Mouse (Mus musculus) stomach, embryonic 14.5 days (tissue): Measurements from ENCODE around the gene Afmid. TPM values are rescaled to one million over a fixed set of nuclear protein-coding genes. Genes with fewer than 3 reads are reported as not detected.
A peak's percentile ranks its signal among the peaks of the same experiment; 100 is the strongest.

Experiments used
- ATAC-seq: fragments of 200-750 bp; cut with Nextera tagmentation; 2 replicates; pipeline ENCODE4 v1.8.0; 2017; ENCODE audit warnings: low read depth, moderate TSS enrichment; ENCODE audit not compliant: insufficient number of reproducible peaks, insufficient read depth, low FRiP score
- H3K27ac ChIP-seq: fragments of 300-500 bp; sonication (generic); 2 replicates; pipeline ENCODE4 v1.5.1; 2014; ENCODE audit warnings: mild to moderate bottlenecking, low read length, moderate library complexity, mixed read lengths
- H3K27me3 ChIP-seq: fragments of 300-500 bp; sonication (generic); 2 replicates; pipeline ENCODE4 v1.6.1; 2014; ENCODE audit warnings: low read length, control low read depth, mixed read lengths; ENCODE audit not compliant: control insufficient read depth, insufficient read depth
- H3K36me3 ChIP-seq: fragments of 300-500 bp; sonication (generic); 2 replicates; pipeline ENCODE4 v1.6.1; 2014; ENCODE audit warnings: mild to moderate bottlenecking, control low read depth, low read length, moderate library complexity, mixed read lengths; ENCODE audit not compliant: control insufficient read depth, insufficient read depth
- H3K4me1 ChIP-seq: fragments of 300-500 bp; sonication (generic); 2 replicates; pipeline ENCODE4 v1.6.1; 2014; ENCODE audit warnings: low read length, control low read depth, mixed read lengths; ENCODE audit not compliant: control insufficient read depth, insufficient read depth
- H3K4me2 ChIP-seq: fragments of 300-500 bp; sonication (generic); replicated peaks from 2 replicates; pipeline ENCODE4 v1.6.1; 2014; ENCODE audit warnings: low read depth, low read length, control low read depth
- H3K4me3 ChIP-seq: fragments of 300-500 bp; sonication (generic); 2 replicates; pipeline ENCODE4 v1.5.1; 2014; ENCODE audit warnings: low read depth, low read length, control low read depth
- H3K9ac ChIP-seq: fragments of 300-500 bp; sonication (generic); replicated peaks from 2 replicates; pipeline ENCODE4 v1.6.1; 2014; ENCODE audit warnings: low read depth, mild to moderate bottlenecking, control low read depth, low read length, moderate library complexity, mixed read lengths
- H3K9me3 ChIP-seq: fragments of 300-500 bp; sonication (generic); 2 replicates; pipeline ENCODE4 v1.6.1; 2016; ENCODE audit warnings: low read depth, low read length, control low read depth; ENCODE audit not compliant: control insufficient read depth
- WGBS: fragments of 180-500 bp; shearing (Covaris S2); extraction: QIAGEN DNeasy Blood & Tissue Kit; methylation state at CpG from one replicate; pipeline ENCODE4 v1.1.7; 2014; 5-methylcytosine and 5-hydroxymethylcytosine counted together
- polyA plus RNA-seq: library from polyadenylated mRNA; unstranded; fragments of >200 nt; fragmentation: Nextera tagmentation; extraction: Ambion mirVana; gene quantifications from 2 replicates; pipeline ENCODE4 v1.2.1, GENCODE M21; 2014

Gene Afmid
- polyA plus RNA-seq, 1 experiment from 2014 or later, result 6.4 TPM

DNA sequence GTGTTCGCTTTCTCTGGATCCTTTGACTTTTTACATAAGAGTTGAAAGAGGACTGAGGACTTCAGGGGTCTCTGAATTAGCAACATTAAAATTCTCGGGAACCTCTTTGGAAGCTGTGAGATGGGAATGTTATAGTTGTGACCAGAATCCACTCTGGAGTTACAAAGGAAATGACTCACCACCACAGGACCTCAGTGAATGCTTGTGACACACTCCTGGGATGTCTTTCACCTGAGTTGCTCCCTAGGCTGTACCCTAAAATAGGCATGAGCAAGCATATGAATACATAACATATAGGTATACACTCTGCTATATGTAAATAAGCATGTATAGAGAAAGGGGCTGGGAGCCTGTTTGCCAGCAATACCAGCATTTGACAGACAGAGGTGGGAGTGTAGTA, 17.7 kb downstream of the Afmid start:
- Histone ChIP-seq H3K9ac (no peak overlapping the region), H3K36me3 (no peaks in the 10 kb centered on the region), H3K4me3 (no peak overlapping the region), H3K9me3 (no peaks in the 10 kb centered on the region), H3K4me2 (no peak overlapping the region), H3K27ac (no peak overlapping the region), H3K27me3 (no peaks in the 10 kb centered on the region), H3K4me1 (peaks cover 6% of the 10 kb centered on the region)
- no peak for ATAC-seq
- 84% methylated on average over 2 of the region's 2 CpGs for WGBS

DNA sequence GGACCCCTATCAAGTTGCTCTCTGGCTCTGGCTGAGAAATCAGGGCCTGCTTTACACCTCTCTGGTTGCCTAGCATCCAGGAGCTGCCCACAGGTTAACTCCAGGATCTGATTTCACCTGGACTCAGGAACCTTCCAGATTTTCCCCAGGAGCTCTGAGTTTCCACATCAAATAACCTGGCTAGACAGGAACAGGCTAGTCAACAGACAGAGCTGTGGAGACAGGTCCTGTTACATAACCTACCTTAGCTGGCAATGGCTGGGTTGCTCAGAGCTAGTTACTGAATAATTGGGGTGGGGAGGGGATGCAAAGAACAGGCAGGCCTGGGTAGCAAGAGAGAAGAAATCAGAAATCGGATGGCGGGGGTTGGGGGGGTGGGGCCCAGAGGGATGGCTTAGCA, 19.3 kb downstream of the Afmid start:
- Histone ChIP-seq H3K4me2 (no peak overlapping the region), H3K9ac (no peak overlapping the region), H3K9me3 (no peaks in the 10 kb centered on the region), H3K27me3 (no peaks in the 10 kb centered on the region), H3K36me3 (no peaks in the 10 kb centered on the region), H3K4me1 (peaks cover 10% of the 10 kb centered on the region), H3K4me3 (no peak overlapping the region), H3K27ac (no peak overlapping the region)
- no peak for ATAC-seq
- 48% methylated on average over 2 of the region's 2 CpGs for WGBS

DNA sequence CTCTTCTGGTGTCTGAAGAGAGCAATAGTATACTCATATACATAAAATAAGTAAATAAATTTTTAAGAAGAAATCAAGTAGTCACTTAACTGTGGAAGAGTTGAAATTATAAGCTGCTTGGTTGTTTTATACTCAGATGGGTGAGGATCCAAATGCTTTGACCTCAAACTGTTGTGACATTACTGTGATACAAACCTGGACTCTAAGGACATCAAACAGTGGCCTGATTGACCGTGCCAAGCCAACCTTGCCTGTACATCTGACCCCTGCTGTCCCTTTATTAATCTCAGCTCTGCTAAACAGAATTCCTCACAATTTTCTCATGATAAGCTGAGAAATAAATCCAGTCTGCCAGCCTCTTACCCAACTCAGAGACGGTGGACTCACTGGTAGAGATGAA, 19.9 kb downstream of the Afmid start:
- Histone ChIP-seq H3K27me3 (no peaks in the 10 kb centered on the region), H3K9me3 (no peaks in the 10 kb centered on the region), H3K4me2 (no peak overlapping the region), H3K36me3 (no peaks in the 10 kb centered on the region; the same call in 1 of the 2 replicates), H3K9ac (no peak overlapping the region), H3K4me3 (no peak overlapping the region), H3K27ac (no peak overlapping the region), H3K4me1 (peaks cover 16% of the 10 kb centered on the region)
- no peak for ATAC-seq
- 72% methylated on average over 2 of the region's 2 CpGs for WGBS

DNA sequence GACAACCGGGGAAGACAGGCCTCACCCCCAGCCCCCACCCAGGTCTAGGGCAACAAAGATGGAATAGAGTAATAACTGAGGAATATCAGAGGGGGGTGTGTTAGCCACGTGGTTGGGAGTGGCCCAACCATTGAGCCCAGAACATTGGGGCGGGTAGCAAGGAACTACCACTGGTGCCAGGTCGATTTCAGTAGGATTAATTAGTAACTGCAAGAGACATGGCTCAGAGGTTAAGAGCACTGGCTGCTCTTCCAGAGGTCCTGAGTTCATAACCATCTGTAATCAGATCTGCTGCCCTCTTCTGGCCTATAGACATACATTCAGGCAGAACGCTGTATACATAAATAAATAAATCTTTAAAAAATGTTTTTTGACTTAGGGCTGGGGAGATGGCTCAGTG, 20.9 kb downstream of the Afmid start:
- Histone ChIP-seq H3K27ac (no peak overlapping the region), H3K27me3 (no peaks in the 10 kb centered on the region), H3K4me2 (no peak overlapping the region), H3K4me3 (no peak overlapping the region), H3K9ac (no peak overlapping the region), H3K36me3 (no peaks in the 10 kb centered on the region; the same call in 1 of the 2 replicates), H3K4me1 (peaks cover 19% of the 10 kb centered on the region), H3K9me3 (no peaks in the 10 kb centered on the region)
- no peak for ATAC-seq
- 53% methylated on average over 5 of the region's 5 CpGs for WGBS

DNA sequence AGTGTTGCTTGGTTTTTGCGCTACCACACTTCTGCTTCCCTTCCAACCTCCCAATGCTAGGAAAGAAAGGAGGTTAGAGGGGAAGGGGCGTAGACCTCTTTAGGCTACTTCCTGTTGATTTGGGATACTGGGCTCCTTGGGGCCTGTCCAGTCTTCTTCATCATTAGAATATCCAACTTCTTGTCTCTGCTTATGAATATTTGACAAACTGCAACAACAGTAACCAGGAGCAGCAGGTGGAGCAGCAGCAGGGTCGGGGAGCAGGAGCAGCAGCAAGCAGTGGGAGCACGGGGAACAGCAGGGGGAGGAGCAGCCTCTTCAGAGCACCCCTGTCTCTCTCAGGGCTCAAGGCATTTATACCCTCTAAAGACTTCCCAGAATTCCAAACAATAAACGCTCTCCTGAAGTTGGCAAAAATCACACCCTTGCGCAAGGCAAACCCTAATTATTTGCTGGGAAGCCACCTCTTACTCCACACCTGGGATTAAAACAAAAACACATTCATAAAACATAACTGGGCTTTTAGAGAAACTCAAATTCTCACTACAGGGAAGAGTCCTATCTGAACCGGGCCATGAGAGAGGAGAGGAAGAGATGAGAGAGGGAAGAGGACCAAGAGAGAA, 22.0 kb downstream of the Afmid start:
- peaks cover 19% of the 10 kb centered on the region for H3K4me1 ChIP-seq
- H3K36me3 ChIP-seq, result peaks cover 2% of the 10 kb centered on the region
- peak overlapping the region; percentile 67 for H3K9ac ChIP-seq
- WGBS, result 70% methylated on average over 7 of the region's 7 CpGs
- H3K9me3 ChIP-seq, result no peaks in the 10 kb centered on the region
- H3K27ac ChIP-seq, result peak overlapping the region; percentile 97
- no peaks in the 10 kb centered on the region for H3K27me3 ChIP-seq
- H3K4me3 ChIP-seq, result peak overlapping the region; percentile 69; the same call in 1 of the 2 replicates
- no peak for ATAC-seq
- peak overlapping the region; percentile 75 for H3K4me2 ChIP-seq

DNA sequence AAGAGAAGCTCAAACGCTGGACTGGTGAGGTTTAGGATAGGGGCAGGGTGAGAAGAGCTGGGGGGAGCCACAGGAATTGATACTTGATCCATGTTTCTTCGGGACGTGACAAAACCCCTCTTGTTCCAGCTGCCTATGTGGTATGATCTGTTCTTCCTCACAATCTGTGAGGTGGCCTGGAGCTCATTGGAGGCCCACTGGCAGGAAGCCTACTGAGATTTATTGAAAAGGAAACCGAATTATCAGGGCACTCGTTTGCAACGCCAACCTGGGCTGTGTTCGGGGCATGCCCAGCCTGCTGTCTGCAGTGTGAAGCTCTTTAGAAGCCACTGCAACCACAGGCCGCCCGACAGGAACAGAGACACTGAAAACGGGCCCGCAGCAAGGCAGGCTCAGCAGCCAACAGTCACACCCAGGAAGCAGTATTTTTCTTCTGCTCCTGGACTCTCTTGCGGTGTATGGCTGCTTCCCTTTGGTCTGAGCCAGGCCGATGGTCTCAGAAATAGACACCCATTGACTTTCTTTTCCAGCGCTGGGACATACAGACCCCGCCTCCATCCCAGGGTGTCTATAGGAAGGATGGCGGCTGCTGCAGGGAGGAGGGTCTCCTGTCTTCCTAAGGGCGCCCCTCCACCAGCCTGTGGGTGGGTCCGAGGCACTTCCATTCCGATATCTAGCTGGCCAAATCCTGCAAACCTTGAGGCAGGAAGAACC, 22.7 kb downstream of the Afmid start:
- H3K4me1 ChIP-seq, result peaks cover 19% of the 10 kb centered on the region
- peak overlapping the region; percentile 75 for H3K4me2 ChIP-seq
- no peaks in the 10 kb centered on the region for H3K27me3 ChIP-seq
- H3K36me3 ChIP-seq, result peaks cover 9% of the 10 kb centered on the region
- H3K9me3 ChIP-seq, result no peaks in the 10 kb centered on the region
- peak overlapping the region; percentile 67 for H3K9ac ChIP-seq
- 7% methylated on average over 19 of the region's 19 CpGs for WGBS
- peak overlapping the region; percentile 69 for H3K4me3 ChIP-seq
- H3K27ac ChIP-seq, result peak overlapping the region; percentile 97
- peak; percentile 66 for ATAC-seq

DNA sequence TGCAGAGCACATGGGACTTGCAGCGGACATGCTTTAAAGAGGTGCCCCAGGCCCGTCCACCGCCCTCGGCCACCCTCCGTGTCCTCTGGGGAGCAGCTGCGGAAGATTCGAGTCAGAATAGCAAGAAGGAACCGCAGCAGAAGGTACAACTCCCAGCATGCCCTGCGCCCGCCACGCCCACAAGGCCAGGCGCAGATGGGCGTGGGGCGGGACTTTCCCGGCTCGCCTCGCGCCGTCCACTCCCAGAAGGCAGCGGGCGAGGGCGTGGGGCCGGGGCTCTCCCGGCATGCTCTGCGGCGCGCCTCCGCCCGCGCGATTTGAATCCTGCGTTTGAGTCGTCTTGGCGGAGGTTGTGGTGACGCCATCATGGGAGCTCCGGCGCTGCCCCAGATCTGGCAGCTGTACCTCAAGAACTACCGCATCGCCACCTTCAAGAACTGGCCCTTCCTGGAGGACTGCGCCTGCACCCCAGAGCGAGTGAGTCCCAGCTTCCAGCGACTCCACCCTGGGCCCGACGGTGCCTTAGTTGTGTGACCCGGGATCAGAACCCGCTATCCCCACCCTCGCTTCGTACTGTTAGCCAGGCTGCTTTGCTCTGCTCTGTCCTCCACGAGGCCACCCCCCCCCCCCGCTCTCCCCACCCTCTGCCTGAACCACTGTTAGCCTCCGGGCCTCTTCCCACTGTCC, 23.4 kb downstream of the Afmid start, which contains the start of gene Birc5:
TSS of gene Birc5 (plus strand) at position 267 of the 687 bp plus-strand sequence.
- Histone ChIP-seq H3K4me2 (peak within 1 kb of the TSS; percentile 75), H3K9ac (peak within 1 kb of the TSS; percentile 67), H3K9me3 (no peaks in the 10 kb centered on the region), H3K4me1 (peaks cover 19% of the 10 kb centered on the region), H3K27me3 (no peaks in the 10 kb centered on the region), H3K36me3 (peaks cover 15% of the 10 kb centered on the region), H3K4me3 (peak within 1 kb of the TSS; percentile 69), H3K27ac (peak within 1 kb of the TSS; percentile 97)
- under 1% methylated on average over 51 of the region's 51 CpGs for WGBS
- ATAC-seq, result peak; percentile 94

DNA sequence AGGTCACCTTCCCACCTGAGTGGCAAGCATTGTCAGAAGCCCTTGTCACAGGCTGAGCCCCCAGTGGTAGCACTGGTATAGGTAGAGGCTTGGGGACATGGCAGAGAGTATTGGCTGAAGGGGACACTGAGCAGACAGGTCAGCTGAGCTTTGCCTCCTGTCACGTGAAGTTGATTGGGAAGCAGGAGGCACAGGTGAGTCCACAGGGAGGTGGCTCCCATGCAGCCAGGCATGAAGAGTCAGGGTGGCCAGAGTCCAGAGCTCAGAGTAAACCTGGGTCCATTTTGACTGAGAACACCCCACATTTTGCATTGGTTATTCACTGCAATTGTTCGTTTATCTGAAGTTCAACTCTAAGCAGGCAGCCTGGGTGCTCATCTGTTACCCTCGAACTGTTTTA, 27.2 kb downstream of the Afmid start:
- peaks cover 46% of the 10 kb centered on the region for H3K36me3 ChIP-seq

More for the DNA sequence above, 27.2 kb downstream of the Afmid start:
- ATAC-seq, result no peak
- H3K9ac ChIP-seq, result no peak overlapping the region
- no peaks in the 10 kb centered on the region for H3K27me3 ChIP-seq
- H3K4me1 ChIP-seq, result peaks cover 19% of the 10 kb centered on the region
- no peak overlapping the region for H3K4me3 ChIP-seq
- 78% methylated on average over 3 of the region's 3 CpGs for WGBS
- H3K27ac ChIP-seq, result no peak overlapping the region
- no peaks in the 10 kb centered on the region for H3K9me3 ChIP-seq
- no peak overlapping the region for H3K4me2 ChIP-seq
